Mouse (Mus musculus) adrenal gland, postnatal 0 days (tissue): ENCODE data around the gene Bcat2. TPM values are rescaled to one million over a fixed set of nuclear protein-coding genes. Genes with fewer than 3 reads are reported as not detected.

Experiments used
- polyA plus RNA-seq: library from polyadenylated mRNA; unstranded; fragments of >200 nt; fragmentation: Nextera tagmentation; extraction: Ambion mirVana; gene quantifications from 2 replicates; pipeline ENCODE4 v1.2.1, GENCODE M21; 2015

The Bcat2 gene
- polyA plus RNA-seq: 58.9 and 92.5 TPM in 2 replicates

GRCm38 (mm10) chr7:45570103-45570741 is at the start of gene Bcat2:
Gene Bcat2 (plus strand): TSS chr7:45570153.

GRCm38 (mm10) chr7:45525809-45526473 is 44.0 kb upstream of the Bcat2 start, which contains the start of the genes Ppp1r15a and Plekha4:
Gene Ppp1r15a (minus strand): TSS chr7:45526268.
Gene Plekha4 (plus strand): TSS chr7:45526330.

GRCm38 (mm10) chr7:45554744-45555143 is 15.2 kb upstream of the Bcat2 start, which contains the start of gene Hsd17b14:
Gene Hsd17b14 (plus strand): TSS chr7:45554893.

GRCm38 (mm10) chr7:45617042-45617695 is 47.2 kb downstream of the Bcat2 start, which contains the start of gene Fut1:
Gene Fut1 (plus strand): TSS chr7:45617289.

GRCm38 (mm10) chr7:45621443-45621842 is 51.5 kb downstream of the Bcat2 start, which contains the start of gene Izumo1:
Gene Izumo1 (plus strand): TSS chr7:45621811.

GRCm38 (mm10) chr7:45627261-45627660 is 57.3 kb downstream of the Bcat2 start, which contains the start of gene Rasip1:
Gene Rasip1 (plus strand): TSS chr7:45627488.

Other genes starting within 250 kb of the Bcat2 start
- 12.4 and 14.0 TPM in 2 replicates for gene Trpm4, start 236.4 kb upstream of the Bcat2 start, polyA plus RNA-seq
- 0.54 and 1.4 TPM in 2 replicates for gene Hrc, start 234.9 kb upstream of the Bcat2 start, polyA plus RNA-seq
- 2.6 and 3.3 TPM in 2 replicates for gene Ppfia3, start 203.1 kb upstream of the Bcat2 start, polyA plus RNA-seq
- gene Lin7b, start 199.6 kb upstream of the Bcat2 start, polyA plus RNA-seq: 3.1 and 3.2 TPM in 2 replicates
- 67.6 and 113 TPM in 2 replicates for gene Snrnp70, start 174.4 kb upstream of the Bcat2 start, polyA plus RNA-seq
- 0.06 and 0.09 TPM in 2 replicates for gene Kcna7, start 164.5 kb upstream of the Bcat2 start, polyA plus RNA-seq
- 0.44 and 0.46 TPM in 2 replicates for gene Ntf5, start 156.5 kb upstream of the Bcat2 start, polyA plus RNA-seq
- not detected in 2 replicates for gene Lhb, start 149.3 kb upstream of the Bcat2 start, polyA plus RNA-seq
- gene Gys1, start 135.3 kb upstream of the Bcat2 start, polyA plus RNA-seq: 7.8 and 11.6 TPM in 2 replicates
- gene Ruvbl2, start 132.1 kb upstream of the Bcat2 start, polyA plus RNA-seq: 45.5 and 60.2 TPM in 2 replicates
- gene Ftl1, start 110.3 kb upstream of the Bcat2 start, polyA plus RNA-seq: 4,437 and 5,089 TPM in 2 replicates
- gene Bax, start 103.3 kb upstream of the Bcat2 start, polyA plus RNA-seq: 172 and 189 TPM in 2 replicates
- 0.33 and 0.91 TPM in 2 replicates for gene Tulp2, start 88.3 kb upstream of the Bcat2 start, polyA plus RNA-seq
- 0.35 and 0.77 TPM in 2 replicates for gene Gm45808, start 83.3 kb upstream of the Bcat2 start, polyA plus RNA-seq
- 9.9 and 22.7 TPM in 2 replicates for gene Dhdh, start 81.3 kb upstream of the Bcat2 start, polyA plus RNA-seq
- 163 and 205 TPM in 2 replicates for gene Nucb1, start 59.7 kb upstream of the Bcat2 start, polyA plus RNA-seq
- gene Ppp1r15a, start 43.9 kb upstream of the Bcat2 start, polyA plus RNA-seq: 25.5 and 32.7 TPM in 2 replicates
- 8.4 and 12.0 TPM in 2 replicates for gene Plekha4, start 43.8 kb upstream of the Bcat2 start, polyA plus RNA-seq
- 1.1 and 3.2 TPM in 2 replicates for gene Hsd17b14, start 15.3 kb upstream of the Bcat2 start, polyA plus RNA-seq
- gene Fgf21, start 45.3 kb downstream of the Bcat2 start, polyA plus RNA-seq: 0.57 and 1.8 TPM in 2 replicates
- 0.17 TPM in 1 of 2 replicates, not detected in the other for gene Fut1, start 47.1 kb downstream of the Bcat2 start, polyA plus RNA-seq
- 0.21 and 0.27 TPM in 2 replicates for gene Izumo1, start 51.7 kb downstream of the Bcat2 start, polyA plus RNA-seq
- 7.4 and 12.5 TPM in 2 replicates for gene Rasip1, start 57.3 kb downstream of the Bcat2 start, polyA plus RNA-seq
- gene Mamstr, start 69.8 kb downstream of the Bcat2 start, polyA plus RNA-seq: 5.8 and 7.0 TPM in 2 replicates
- gene Fut2, start 96.2 kb downstream of the Bcat2 start, polyA plus RNA-seq: 0.12 and 0.36 TPM in 2 replicates
- 0.25 TPM in 1 of 2 replicates, not detected in the other for gene Ntn5, start 113.9 kb downstream of the Bcat2 start, polyA plus RNA-seq
- 0.14 and 0.33 TPM in 2 replicates for gene Sec1, start 124.2 kb downstream of the Bcat2 start, polyA plus RNA-seq
- 8.4 and 17.6 TPM in 2 replicates for gene Car11, start 129.7 kb downstream of the Bcat2 start, polyA plus RNA-seq
- gene Dbp, start 134.9 kb downstream of the Bcat2 start, polyA plus RNA-seq: 40.4 and 69.7 TPM in 2 replicates
- gene Rpl18, start 145.3 kb downstream of the Bcat2 start, polyA plus RNA-seq: 795 and 838 TPM in 2 replicates
- gene Sphk2, start 147.8 kb downstream of the Bcat2 start, polyA plus RNA-seq: 13.2 and 16.9 TPM in 2 replicates
- gene Fam83e, start 151.1 kb downstream of the Bcat2 start, polyA plus RNA-seq: 0.14 and 0.47 TPM in 2 replicates
- not detected in 2 replicates for gene Spaca4, start 155.7 kb downstream of the Bcat2 start, polyA plus RNA-seq
- 1.4 and 2.0 TPM in 2 replicates for gene Lmtk3, start 213.6 kb downstream of the Bcat2 start, polyA plus RNA-seq
- gene Sult2b1, start 214.5 kb downstream of the Bcat2 start, polyA plus RNA-seq: 0.54 and 0.91 TPM in 2 replicates
- 89.1 and 99.9 TPM in 2 replicates for gene Cyth2, start 244.4 kb downstream of the Bcat2 start, polyA plus RNA-seq